Mouse (Mus musculus) myocyte (in vitro differentiated cells): Measurements from ENCODE around the gene Ccdc155.

Source experiments
- POLR2A ChIP-seq: IDR thresholded peaks from one replicate; pipeline ENCODE4 v1.6.1; 2011; ENCODE audit warnings: low read depth, mild to moderate bottlenecking, control low read depth, moderate library complexity; ENCODE audit not compliant: insufficient read length
- USF1 ChIP-seq: IDR thresholded peaks from one replicate; pipeline ENCODE4 v1.6.1; 2011; ENCODE audit warnings: low read depth, mild to moderate bottlenecking, control low read depth, moderate library complexity

GRCm38 (mm10) chr7:45161612-45162473, 42.8 kb downstream of the Ccdc155 start:
- TF ChIP-seq USF1, result no peak
- no peak for TF ChIP-seq POLR2A
